Mouse (Mus musculus) megakaryocyte progenitor cell, adult 5-6 weeks (primary cell): Measurements from ENCODE around the gene Kat5. TPM values are rescaled to one million over a fixed set of nuclear protein-coding genes. Genes with fewer than 3 reads are reported as not detected.

Experiments used
- total RNA-seq, 2 experiments: library from RNA; stranded (forward) in 1 of 2; stranded (reverse) in 1 of 2; fragments of 157-497, 149-512 nt in 1 of 2; fragments of 200-1000 nt in 1 of 2; gene quantifications; 2 replicates each; pipeline versions ENCODE4 v1.2.3 to v1.2.4; 2015 to 2017

Kat5 gene
- total RNA-seq, 2 experiments from 2014 or later = 40.2 to 51.8 TPM

Other genes with a start within 250 kb of the Kat5 start
- 48.9 and 54.7 TPM in 2 replicates for gene Eif1ad, start 243.5 kb downstream of the Kat5 start, total RNA-seq (2015)
- 67.8 and 86.2 TPM in 2 replicates for gene Eif1ad, start 243.5 kb downstream of the Kat5 start, total RNA-seq (2017)
- 499 and 504 TPM in 2 replicates for gene Banf1, start 243.1 kb downstream of the Kat5 start, total RNA-seq (2015)
- 66.7 and 68.5 TPM in 2 replicates for gene Banf1, start 243.1 kb downstream of the Kat5 start, total RNA-seq (2017)
- 65.3 and 65.9 TPM in 2 replicates for gene Sart1, start 221.5 kb downstream of the Kat5 start, total RNA-seq (2015)
- gene Sart1, start 221.5 kb downstream of the Kat5 start, total RNA-seq (2017) = 83.8 and 105 TPM in 2 replicates
- gene Tsga10ip, start 207.7 kb downstream of the Kat5 start, total RNA-seq (2015) = not detected in 2 replicates
- gene Tsga10ip, start 207.7 kb downstream of the Kat5 start, total RNA-seq (2017) = 0.34 TPM in 1 of 2 replicates, not detected in the other
- 120 and 142 TPM in 2 replicates for gene Drap1, start 185.3 kb downstream of the Kat5 start, total RNA-seq (2015)
- gene Drap1, start 185.3 kb downstream of the Kat5 start, total RNA-seq (2017) = 105 and 109 TPM in 2 replicates
- gene AI837181, start 185.1 kb downstream of the Kat5 start, total RNA-seq (2015) = 18.4 and 18.6 TPM in 2 replicates
- gene AI837181, start 185.1 kb downstream of the Kat5 start, total RNA-seq (2017) = 8.6 and 11.9 TPM in 2 replicates
- 0.47 and 0.98 TPM in 2 replicates for gene Fosl1, start 162.7 kb downstream of the Kat5 start, total RNA-seq (2015)
- 1.2 TPM in 1 of 2 replicates, not detected in the other for gene Fosl1, start 162.7 kb downstream of the Kat5 start, total RNA-seq (2017)
- gene Ccdc85b, start 152.3 kb downstream of the Kat5 start, total RNA-seq (2015) = 0.99 and 1.2 TPM in 2 replicates
- gene Ccdc85b, start 152.3 kb downstream of the Kat5 start, total RNA-seq (2017) = 2.5 and 3.0 TPM in 2 replicates
- 50.2 and 73.5 TPM in 2 replicates for gene Fibp, start 149.6 kb downstream of the Kat5 start, total RNA-seq (2015)
- 107 and 197 TPM in 2 replicates for gene Fibp, start 149.6 kb downstream of the Kat5 start, total RNA-seq (2017)
- gene Ctsw, start 141.7 kb downstream of the Kat5 start, total RNA-seq (2015) = 0.47 and 0.83 TPM in 2 replicates
- gene Ctsw, start 141.7 kb downstream of the Kat5 start, total RNA-seq (2017) = 0.44 and 0.79 TPM in 2 replicates
- gene Efemp2, start 136.3 kb downstream of the Kat5 start, total RNA-seq (2015) = 0.54 TPM in 1 of 2 replicates, not detected in the other
- not detected in 2 replicates for gene Efemp2, start 136.3 kb downstream of the Kat5 start, total RNA-seq (2017)
- gene Mus81, start 121.8 kb downstream of the Kat5 start, total RNA-seq (2015) = 20.4 and 28.8 TPM in 2 replicates
- gene Mus81, start 121.8 kb downstream of the Kat5 start, total RNA-seq (2017) = 10.3 and 11.6 TPM in 2 replicates
- gene Cfl1, start 119.8 kb downstream of the Kat5 start, total RNA-seq (2015) = 1,737 and 1,793 TPM in 2 replicates
- gene Cfl1, start 119.8 kb downstream of the Kat5 start, total RNA-seq (2017) = 1,233 and 1,355 TPM in 2 replicates
- gene 1700020D05Rik, start 106.5 kb downstream of the Kat5 start, total RNA-seq (2015) = 0.66 and 1.7 TPM in 2 replicates
- gene 1700020D05Rik, start 106.5 kb downstream of the Kat5 start, total RNA-seq (2017) = 1.5 TPM in 1 of 2 replicates, not detected in the other
- 0.73 and 2.8 TPM in 2 replicates for gene Snx32, start 99.7 kb downstream of the Kat5 start, total RNA-seq (2015)
- 1.7 and 1.9 TPM in 2 replicates for gene Snx32, start 99.7 kb downstream of the Kat5 start, total RNA-seq (2017)
- not detected in 2 replicates for gene Ovol1, start 49.6 kb downstream of the Kat5 start, total RNA-seq (2015)
- gene Ovol1, start 49.6 kb downstream of the Kat5 start, total RNA-seq (2017) = not detected in 2 replicates
- 8.9 and 10.5 TPM in 2 replicates for gene Ap5b1, start 42.2 kb downstream of the Kat5 start, total RNA-seq (2015)
- 7.4 and 9.6 TPM in 2 replicates for gene Ap5b1, start 42.2 kb downstream of the Kat5 start, total RNA-seq (2017)
- 80.3 and 150 TPM in 2 replicates for gene Rnaseh2c, start 8.4 kb downstream of the Kat5 start, total RNA-seq (2015)
- gene Rnaseh2c, start 8.4 kb downstream of the Kat5 start, total RNA-seq (2017) = 83.2 and 112 TPM in 2 replicates
- gene Rela, start 27.2 kb upstream of the Kat5 start, total RNA-seq (2015) = 37.2 and 40.0 TPM in 2 replicates
- 36.4 and 43.2 TPM in 2 replicates for gene Rela, start 27.2 kb upstream of the Kat5 start, total RNA-seq (2017)
- gene Sipa1, start 53.5 kb upstream of the Kat5 start, total RNA-seq (2015) = 16.4 and 24.2 TPM in 2 replicates
- 19.2 and 24.0 TPM in 2 replicates for gene Sipa1, start 53.5 kb upstream of the Kat5 start, total RNA-seq (2017)
- gene Map3k11, start 78.5 kb upstream of the Kat5 start, total RNA-seq (2015) = 13.0 and 16.1 TPM in 2 replicates
- gene Map3k11, start 78.5 kb upstream of the Kat5 start, total RNA-seq (2017) = 19.2 and 22.9 TPM in 2 replicates
- 21.6 and 24.5 TPM in 2 replicates for gene Pcnx3, start 78.7 kb upstream of the Kat5 start, total RNA-seq (2015)
- 15.6 and 15.7 TPM in 2 replicates for gene Pcnx3, start 78.7 kb upstream of the Kat5 start, total RNA-seq (2017)
- gene Kcnk7, start 94.1 kb upstream of the Kat5 start, total RNA-seq (2015) = not detected in 2 replicates
- 0.14 TPM in 1 of 2 replicates, not detected in the other for gene Kcnk7, start 94.1 kb upstream of the Kat5 start, total RNA-seq (2017)
- 7.9 and 8.1 TPM in 2 replicates for gene Ehbp1l1, start 116.1 kb upstream of the Kat5 start, total RNA-seq (2015)
- 27.2 and 30.3 TPM in 2 replicates for gene Ehbp1l1, start 116.1 kb upstream of the Kat5 start, total RNA-seq (2017)
- 40.5 and 42.3 TPM in 2 replicates for gene Fam89b, start 119.4 kb upstream of the Kat5 start, total RNA-seq (2015)
- gene Fam89b, start 119.4 kb upstream of the Kat5 start, total RNA-seq (2017) = 20.3 and 22.9 TPM in 2 replicates
- gene Ltbp3, start 130.7 kb upstream of the Kat5 start, total RNA-seq (2015) = 6.1 and 7.6 TPM in 2 replicates
- gene Ltbp3, start 130.7 kb upstream of the Kat5 start, total RNA-seq (2017) = 2.7 and 5.6 TPM in 2 replicates
- gene Scyl1, start 161.2 kb upstream of the Kat5 start, total RNA-seq (2015) = 15.7 and 19.9 TPM in 2 replicates
- 23.9 and 28.2 TPM in 2 replicates for gene Scyl1, start 161.2 kb upstream of the Kat5 start, total RNA-seq (2017)